ENCODE assay signal across 8 mouse cellular contexts in genomic region chr8:106010748-106011642, GRCm38 (mm10). TPM values are rescaled to one million over a fixed set of nuclear protein-coding genes. Genes with fewer than 3 reads are reported as not detected.
DNase-seq lines count a peak whose midpoint lies in the region; ATAC-seq and TF ChIP-seq lines count a peak whose summit lies in the region.

No protein-coding gene starts in this region.

- no peaks in the 10 kb centered on the region for H3K9me3 ChIP-seq in G1E (replicated peaks)
- no peaks in the 10 kb centered on the region for H3K9me3 ChIP-seq in forebrain, embryonic 16.5 days (ENCODE audit: control insufficient read depth, low read length)
- no peaks in the 10 kb centered on the region for H3K9me3 ChIP-seq in lung, embryonic 15.5 days

- WGBS in forebrain, embryonic 16.5 days = under 1% methylated on average over 74 of the region's 74 CpGs
- 1% methylated on average over 74 of the region's 74 CpGs for WGBS in lung, embryonic 15.5 days

- peak; percentile 84 for DNase-seq in G1E (ENCODE audit: low spot score)
- DNase-seq in cerebellum, adult 18-20 months = peak; percentile 89 to 97
- DNase-seq in heart, postnatal 4 days = peak; percentile 92
- DNase-seq in layer of hippocampus, adult 8-10 months (ENCODE audit: low spot score in 2 of 2) = peak; percentile 88 to 92
- DNase-seq in ovary, adult 18-20 months (ENCODE audit: low spot score) = peak; percentile 83
- DNase-seq in thymus, postnatal 0 days (ENCODE audit: low spot score) = peak; percentile 90

- H3K36me3 ChIP-seq in G1E (replicated peaks) = peaks cover 37% of the 10 kb centered on the region
- H3K36me3 ChIP-seq in forebrain, embryonic 16.5 days (ENCODE audit: control insufficient read depth, insufficient read depth) = peaks cover 1% of the 10 kb centered on the region; the same call in 1 of the 2 replicates
- 0 out of 2 replicates have a peak, but pooled peaks cover 1% of the 10 kb centered on the region for H3K36me3 ChIP-seq in lung, embryonic 15.5 days

- H3K9ac ChIP-seq in forebrain, embryonic 16.5 days (replicated peaks; ENCODE audit: low read depth, low read length) = peak overlapping the region; percentile 89
- peak overlapping the region; percentile 89 for H3K9ac ChIP-seq in lung, embryonic 15.5 days

- peaks cover 36% of the 10 kb centered on the region for H3K4me1 ChIP-seq in G1E (ENCODE audit: insufficient read depth, low read depth, low read length)
- H3K4me1 ChIP-seq in forebrain, embryonic 16.5 days (replicated peaks; ENCODE audit: control insufficient read depth, insufficient read depth, low read length) = peaks cover 15% of the 10 kb centered on the region
- peaks cover 11% of the 10 kb centered on the region for H3K4me1 ChIP-seq in lung, embryonic 15.5 days

- H3K4me3 ChIP-seq in G1E (ENCODE audit: low read depth, low read length) = peak overlapping the region; percentile 99
- peak overlapping the region; percentile 95 for H3K4me3 ChIP-seq in forebrain, embryonic 16.5 days (replicated peaks; ENCODE audit: low read length)
- peak overlapping the region; percentile 86 for H3K4me3 ChIP-seq in lung, embryonic 15.5 days

- no peaks in the 10 kb centered on the region for H3K27me3 ChIP-seq in G1E (ENCODE audit: insufficient read depth, low read length)
- no peaks in the 10 kb centered on the region for H3K27me3 ChIP-seq in forebrain, embryonic 16.5 days (replicated peaks; ENCODE audit: control insufficient read depth, insufficient read depth, low read length)
- H3K27me3 ChIP-seq in lung, embryonic 15.5 days = no peaks in the 10 kb centered on the region

- peak overlapping the region; percentile 86 for H3K4me2 ChIP-seq in forebrain, embryonic 16.5 days (ENCODE audit: low read length)
- peak overlapping the region; percentile 90 for H3K4me2 ChIP-seq in lung, embryonic 15.5 days

- TF ChIP-seq CTCF in G1E (IDR thresholded peaks at IDR 0.05; ENCODE audit: low read depth, low read length) = no peak

- peak overlapping the region; percentile 76 for H3K27ac ChIP-seq in forebrain, embryonic 16.5 days (ENCODE audit: low read length)
- H3K27ac ChIP-seq in lung, embryonic 15.5 days = peak overlapping the region; percentile 58

- peak; percentile 84 for ATAC-seq in G1E (ENCODE audit: extremely low read depth, insufficient number of reproducible peaks, low FRiP score, poor library complexity, severe bottlenecking)
- ATAC-seq in forebrain, embryonic 16.5 days = peak; percentile 98
- peak; percentile 92 for ATAC-seq in lung, embryonic 15.5 days (ENCODE audit: borderline replicate concordance, extremely low read depth, low FRiP score, low TSS enrichment)

RNA-seq across cellular contexts. Expression of gene Ddx28, which starts 0.7 kb away (rescaled TPM):
- total RNA-seq in G1E (2014; fragmentation: Nextera tagmentation) = 9.9 TPM in 2 replicates
- 18.6 and 19.4 TPM in 2 replicates for total RNA-seq in G1E (2017)
- 22.6 and 26.0 TPM in 2 replicates for polyA plus RNA-seq in G1E (2012)
- polyA plus RNA-seq in forebrain, embryonic 16.5 days (2015; fragmentation: Nextera tagmentation; extraction: Ambion mirVana) = 20.3 and 22.8 TPM in 2 replicates
- total RNA-seq in heart, postnatal 4 days (2021) = 1 to 10 TPM; 8.9 to 9.5 TPM
- 10 to 100 TPM; 12.9 to 15.3 (median 13.6) TPM for total RNA-seq in layer of hippocampus, adult 8-10 months (2022)
- polyA plus RNA-seq in lung, embryonic 15.5 days (2015; fragmentation: Nextera tagmentation; extraction: Ambion mirVana) = 16.6 and 17.3 TPM in 2 replicates
- polyA plus RNA-seq in thymus, postnatal 0 days (2015; fragmentation: Nextera tagmentation; extraction: Ambion mirVana) = 21.3 and 21.7 TPM in 2 replicates

RNA-seq across cellular contexts. Expression of gene Dpep2nb, which starts 5.2 kb away (rescaled TPM):
- total RNA-seq in G1E (2014; fragmentation: Nextera tagmentation) = not detected in 2 replicates
- 0.16 TPM in 1 of 2 replicates, not detected in the other for total RNA-seq in G1E (2017)
- not detected in 2 replicates for polyA plus RNA-seq in G1E (2012)
- not detected in 2 replicates for polyA plus RNA-seq in forebrain, embryonic 16.5 days (2015; fragmentation: Nextera tagmentation; extraction: Ambion mirVana)
- not detected for total RNA-seq in heart, postnatal 4 days (2021)
- not detected for total RNA-seq in layer of hippocampus, adult 8-10 months (2022)
- polyA plus RNA-seq in lung, embryonic 15.5 days (2015; fragmentation: Nextera tagmentation; extraction: Ambion mirVana) = 0.24 TPM in 1 of 2 replicates, not detected in the other
- polyA plus RNA-seq in thymus, postnatal 0 days (2015; fragmentation: Nextera tagmentation; extraction: Ambion mirVana) = 0.20 TPM in 1 of 2 replicates, not detected in the other

RNA-seq across cellular contexts. Expression of gene Dus2, which starts 19.9 kb away (rescaled TPM):
- total RNA-seq in G1E (2014; fragmentation: Nextera tagmentation) (20.9 and 21.7 TPM in 2 replicates), G1E (2017) (14.2 and 18.3 TPM in 2 replicates)
- 3.6 and 3.9 TPM in 2 replicates for polyA plus RNA-seq in G1E (2012)
- 22.3 and 25.8 TPM in 2 replicates for polyA plus RNA-seq in forebrain, embryonic 16.5 days (2015; fragmentation: Nextera tagmentation; extraction: Ambion mirVana)
- total RNA-seq in heart, postnatal 4 days (2021) = 10 to 100 TPM in 1 of 2 experiments, 1 to 10 TPM in 1; 9.8 to 10.2 TPM
- 10 to 100 TPM; 20.5 to 23.4 (median 21.8) TPM for total RNA-seq in layer of hippocampus, adult 8-10 months (2022)
- 19.9 and 20.9 TPM in 2 replicates for polyA plus RNA-seq in lung, embryonic 15.5 days (2015; fragmentation: Nextera tagmentation; extraction: Ambion mirVana)
- polyA plus RNA-seq in thymus, postnatal 0 days (2015; fragmentation: Nextera tagmentation; extraction: Ambion mirVana) = 25.6 TPM in 2 replicates

RNA-seq across cellular contexts. Expression of gene Dpep3, which starts 31.8 kb away (rescaled TPM):
- total RNA-seq in G1E (2014; fragmentation: Nextera tagmentation) (not detected in 2 replicates), G1E (2017) (0.05 TPM in 1 of 2 replicates, not detected in the other)
- not detected in 2 replicates for polyA plus RNA-seq in G1E (2012)
- not detected in 2 replicates for polyA plus RNA-seq in forebrain, embryonic 16.5 days (2015; fragmentation: Nextera tagmentation; extraction: Ambion mirVana)
- total RNA-seq in heart, postnatal 4 days (2021) = not detected
- not detected for total RNA-seq in layer of hippocampus, adult 8-10 months (2022)
- polyA plus RNA-seq in lung, embryonic 15.5 days (2015; fragmentation: Nextera tagmentation; extraction: Ambion mirVana) = not detected in 2 replicates
- polyA plus RNA-seq in thymus, postnatal 0 days (2015; fragmentation: Nextera tagmentation; extraction: Ambion mirVana) = not detected in 2 replicates

RNA-seq across cellular contexts. Expression of gene Slc12a4, which starts 45.1 kb away (rescaled TPM):
- total RNA-seq in G1E (2014; fragmentation: Nextera tagmentation) (3.7 and 4.4 TPM in 2 replicates), G1E (2017) (6.6 and 7.2 TPM in 2 replicates)
- polyA plus RNA-seq in G1E (2012) = 7.4 and 8.7 TPM in 2 replicates
- 12.5 and 13.9 TPM in 2 replicates for polyA plus RNA-seq in forebrain, embryonic 16.5 days (2015; fragmentation: Nextera tagmentation; extraction: Ambion mirVana)
- 10 to 100 TPM; 62.4 to 65.8 TPM for total RNA-seq in heart, postnatal 4 days (2021)
- total RNA-seq in layer of hippocampus, adult 8-10 months (2022) = 10 to 100 TPM; 19.4 to 24.7 (median 22.1) TPM
- 37.1 and 37.7 TPM in 2 replicates for polyA plus RNA-seq in lung, embryonic 15.5 days (2015; fragmentation: Nextera tagmentation; extraction: Ambion mirVana)
- 17.5 and 18.6 TPM in 2 replicates for polyA plus RNA-seq in thymus, postnatal 0 days (2015; fragmentation: Nextera tagmentation; extraction: Ambion mirVana)

Comparison
In these comparisons a context has a peak if more than half of its experiments do, and no peak if none do; other contexts are left out.
1. Peak in every context shown above with its lines: DNase-seq, ATAC-seq, H3K4me3 ChIP-seq and H3K27ac ChIP-seq.